Mouse (Mus musculus): ENCODE measurements at regions not wholly inside any gene's neighbourhood (a gene's known extent, or its start where the extent isn't known, plus 50 kb on each side); places are given as distances from the start of the nearest gene placed in this dataset.
"Not testable (repeated sequence)": the region's sequence is repeated elsewhere in the genome, so short reads cannot be mapped to it uniquely, and the experiment has no call there.

DNA sequence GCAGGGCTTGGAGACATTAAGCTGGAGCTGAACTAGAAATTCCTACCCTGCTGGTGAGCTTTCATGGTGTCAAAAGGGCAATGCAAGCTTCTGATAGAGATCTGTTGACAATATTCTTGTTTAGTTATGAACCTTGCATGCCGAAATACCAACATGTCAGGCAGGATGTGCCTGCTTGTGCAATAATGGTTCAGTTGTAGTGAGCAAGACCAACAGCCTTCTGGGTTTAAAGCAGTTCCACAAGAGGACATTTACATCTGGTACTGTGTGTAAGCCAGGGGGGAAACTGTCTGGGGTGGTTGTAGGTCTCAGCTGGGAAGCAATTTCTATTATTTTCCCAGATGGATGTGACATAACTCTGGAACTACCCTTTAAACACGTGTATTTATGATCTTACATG, 987.6 kb upstream of the Gm38303 start:
- no peak for DNase-seq (ENCODE audit: low spot score in 2 of 2)

DNA sequence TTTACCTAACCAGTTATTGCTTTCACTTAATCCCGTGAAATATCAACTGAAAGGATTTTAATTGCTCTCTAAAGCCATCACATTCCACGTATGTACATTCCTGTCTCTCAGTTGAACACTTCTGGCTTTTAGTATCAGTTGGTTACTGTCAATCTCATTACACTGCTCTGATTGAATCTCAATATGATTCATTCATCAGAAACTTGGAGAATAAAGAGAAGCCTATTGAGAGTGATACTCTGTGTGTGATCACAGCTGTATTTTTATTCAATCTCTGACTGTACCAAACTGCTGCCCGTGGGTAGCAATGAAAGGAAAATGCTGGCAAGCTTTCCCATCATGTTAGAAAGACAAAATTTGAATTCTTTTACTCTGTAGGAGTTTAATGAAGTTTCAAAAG, 957.5 kb upstream of the Gm38303 start:
- DNase-seq (ENCODE audit: low spot score in 2 of 2) = no peak

DNA sequence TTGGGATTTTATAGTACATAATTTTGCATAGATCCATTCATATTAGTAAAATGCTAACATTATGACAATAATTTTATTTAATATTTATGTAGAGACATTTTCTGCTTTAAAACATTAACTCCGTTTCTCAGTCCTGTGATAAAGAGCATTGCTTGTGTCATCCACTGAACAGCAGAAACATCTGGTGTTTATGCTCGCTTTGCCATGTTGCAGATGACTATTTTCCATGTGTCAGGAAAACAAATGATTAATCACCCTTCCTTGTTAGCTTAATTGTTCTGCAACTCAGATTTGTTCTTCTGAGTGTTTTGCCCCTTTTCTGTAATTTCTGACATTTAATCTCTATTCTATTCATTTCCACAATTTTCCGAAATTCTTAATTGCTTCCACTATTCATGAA, 925.6 kb upstream of the Gm38303 start:
- DNase-seq (ENCODE audit: low spot score in 2 of 2) = no peak

- no peak for DNase-seq (ENCODE audit: low spot score in 2 of 2)
Measured at GRCm38 (mm10) chr3:11213996-11214395, 878.5 kb upstream of the Gm38303 start.

DNA sequence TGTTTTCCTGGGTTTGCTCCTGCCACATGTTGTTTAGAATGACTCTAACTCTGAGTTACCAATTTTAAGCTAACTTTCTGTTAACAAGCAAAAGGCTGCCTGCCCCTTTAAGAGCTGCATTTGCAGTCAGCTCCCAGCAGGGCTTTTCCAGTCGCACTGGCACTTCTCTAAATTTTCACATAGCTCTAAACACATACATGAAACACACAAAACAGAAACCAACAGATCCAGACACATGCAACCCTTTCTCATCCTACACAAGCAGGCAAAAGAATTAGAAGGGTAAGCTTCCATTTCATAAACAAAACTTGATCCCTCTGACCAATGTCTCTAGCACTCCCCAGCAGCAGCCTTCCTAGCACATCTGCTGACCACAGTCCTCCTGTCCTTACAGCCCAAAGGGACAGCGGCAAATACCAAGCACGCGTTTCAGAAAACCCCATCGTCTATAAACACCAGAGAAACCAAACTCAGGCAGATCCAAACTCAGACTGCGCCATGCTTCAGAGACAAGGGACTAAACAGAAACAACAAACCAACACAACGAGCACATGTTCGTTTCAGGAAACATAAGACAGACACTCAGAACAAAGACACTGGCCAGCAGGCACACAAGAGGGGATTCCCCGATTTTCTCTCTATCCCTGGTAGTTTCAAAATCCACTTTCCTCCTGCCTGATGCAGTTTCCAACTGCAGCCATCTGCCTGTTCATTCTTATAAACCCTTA, 877.6 kb upstream of the Gm38303 start:
- peak in 1 of 2 experiments; percentile 6 for DNase-seq (ENCODE audit: low spot score in 2 of 2)

- DNase-seq (ENCODE audit: low spot score in 2 of 2) = not testable (repeated sequence)
Measured at GRCm38 (mm10) chr3:11212290-11212912, 876.9 kb upstream of the Gm38303 start.

GRCm38 (mm10) chr3:11210920-11211811, 875.7 kb upstream of the Gm38303 start:
- not testable (repeated sequence) for DNase-seq (ENCODE audit: low spot score in 2 of 2)

- DNase-seq (ENCODE audit: low spot score in 2 of 2) = no peak
Measured at GRCm38 (mm10) chr3:11174002-11174401, 838.5 kb upstream of the Gm38303 start.

DNA sequence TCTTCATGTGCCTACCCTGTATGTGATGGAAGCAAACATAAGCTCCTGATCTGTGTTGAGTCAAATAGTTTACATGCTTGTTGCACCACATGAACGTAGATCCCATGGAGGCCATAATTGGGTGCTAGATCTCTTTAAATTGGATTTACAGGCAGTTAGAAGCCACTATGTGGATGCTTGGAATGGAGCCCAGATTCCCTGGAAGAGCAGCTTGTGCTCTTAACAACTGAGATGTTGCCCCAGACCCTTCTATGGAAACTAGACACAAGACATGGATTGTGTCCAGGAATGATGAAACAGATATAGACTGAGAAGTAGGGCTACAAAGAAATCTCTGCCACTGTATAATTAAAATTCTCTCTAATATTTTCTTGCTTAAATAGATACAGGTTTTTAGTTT, 819.9 kb upstream of the Gm38303 start:
- peak in 1 of 2 experiments; percentile 13 for DNase-seq (ENCODE audit: low spot score in 2 of 2)
